Mouse (Mus musculus) NIH3T3 (cell line): ENCODE data around the gene Casc3.
A peak's percentile ranks its signal among the peaks of the same experiment; 100 is the strongest.

Experiments
- DNase-seq: peaks from one replicate; pipeline ENCODE4 v3.0.0-alpha.2; 2012; ENCODE audit warnings: low read depth

Gene Casc3

GRCm38 (mm10) chr11:98871416-98871815, 66.7 kb downstream of the Casc3 start:
- no peak for DNase-seq

GRCm38 (mm10) chr11:98872040-98872439, 67.3 kb downstream of the Casc3 start:
- peak; percentile 21 for DNase-seq

GRCm38 (mm10) chr11:98873900-98874299, 69.2 kb downstream of the Casc3 start:
- no peak for DNase-seq

- no peak for DNase-seq
Measured at GRCm38 (mm10) chr11:98877001-98877400, 72.3 kb downstream of the Casc3 start.
